Mouse (Mus musculus): Measurements from ENCODE around the gene Tnc. TPM values are rescaled to one million over a fixed set of nuclear protein-coding genes. Genes with fewer than 3 reads are reported as not detected.
"Not testable (repeated sequence)": the region's sequence is repeated elsewhere in the genome, so short reads cannot be mapped to it uniquely, and the experiment has no call there.

Tnc gene
- polyA plus RNA-seq, 1 experiment from 2014 or later, result 28.1 TPM

DNA sequence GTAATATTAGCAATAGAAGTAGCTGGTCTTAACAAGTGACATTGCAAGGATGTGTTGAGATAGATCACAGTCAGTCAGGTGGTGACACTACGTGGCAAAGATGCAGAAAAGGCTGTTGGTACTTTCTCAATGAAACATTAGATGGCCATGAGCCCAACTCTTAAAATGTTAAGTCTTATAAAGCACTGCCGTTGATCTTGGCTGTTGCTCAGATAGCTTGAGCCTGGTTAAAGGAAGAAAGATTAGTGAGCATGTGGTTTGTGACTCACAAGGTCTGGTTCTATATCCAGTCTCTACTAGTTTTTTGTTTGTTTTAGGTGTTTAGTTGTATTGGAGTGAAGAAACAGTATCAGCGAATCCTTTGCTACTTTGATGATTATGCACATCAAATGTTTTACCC is 76.9 kb downstream of the Tnc start:
- no peak for ATAC-seq (ENCODE audit: insufficient number of reproducible peaks, insufficient read depth, low FRiP score, low TSS enrichment, low read depth)
- 82% methylated on average over 3 of the region's 3 CpGs for WGBS
- Histone ChIP-seq H3K9ac (replicated peaks) (no peak overlapping the region), H3K27me3 (no peaks in the 10 kb centered on the region), H3K27ac (no peak overlapping the region), H3K4me2 (no peak overlapping the region), H3K36me3 (peaks cover 10% of the 10 kb centered on the region; the same call in 1 of the 2 replicates), H3K4me1 (replicated peaks) (no peaks in the 10 kb centered on the region), H3K9me3 (no peaks in the 10 kb centered on the region), H3K4me3 (replicated peaks) (no peak overlapping the region)

DNA sequence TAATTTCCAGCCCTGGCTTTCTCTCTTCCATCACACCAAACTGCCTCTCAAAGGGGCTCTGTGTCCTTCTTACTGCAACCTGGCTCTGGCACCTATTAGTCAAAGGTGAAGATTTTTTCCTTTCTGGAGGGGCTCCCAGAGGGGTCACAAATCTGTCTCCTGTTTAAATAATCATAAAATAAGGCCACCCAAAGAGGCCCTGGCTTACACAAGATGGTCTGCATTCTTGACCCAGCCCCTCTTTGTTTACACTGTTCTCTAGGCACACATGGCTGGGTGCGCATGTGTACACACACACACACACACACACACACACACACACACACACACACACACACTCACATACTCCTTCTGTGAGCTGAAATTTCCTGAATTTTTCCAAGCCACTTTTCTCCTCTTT is 83.4 kb downstream of the Tnc start:
- peak; percentile 88 for ATAC-seq (ENCODE audit: insufficient number of reproducible peaks, insufficient read depth, low FRiP score, low TSS enrichment, low read depth)
- no peaks in the 10 kb centered on the region for H3K9me3 ChIP-seq
- 0 out of 2 replicates have a peak, but pooled peaks cover 14% of the 10 kb centered on the region for H3K4me1 ChIP-seq (replicated peaks)
- WGBS, result 55% methylated on average over 1 of the region's 1 CpGs
- no peak overlapping the region for H3K9ac ChIP-seq (replicated peaks)
- H3K27ac ChIP-seq, result no peak overlapping the region
- H3K36me3 ChIP-seq, result peaks cover 12% of the 10 kb centered on the region; the same call in 1 of the 2 replicates
- no peaks in the 10 kb centered on the region; the same call in 1 of the 2 replicates for H3K27me3 ChIP-seq
- no peak overlapping the region for H3K4me2 ChIP-seq
- H3K4me3 ChIP-seq (replicated peaks), result no peak overlapping the region

DNA sequence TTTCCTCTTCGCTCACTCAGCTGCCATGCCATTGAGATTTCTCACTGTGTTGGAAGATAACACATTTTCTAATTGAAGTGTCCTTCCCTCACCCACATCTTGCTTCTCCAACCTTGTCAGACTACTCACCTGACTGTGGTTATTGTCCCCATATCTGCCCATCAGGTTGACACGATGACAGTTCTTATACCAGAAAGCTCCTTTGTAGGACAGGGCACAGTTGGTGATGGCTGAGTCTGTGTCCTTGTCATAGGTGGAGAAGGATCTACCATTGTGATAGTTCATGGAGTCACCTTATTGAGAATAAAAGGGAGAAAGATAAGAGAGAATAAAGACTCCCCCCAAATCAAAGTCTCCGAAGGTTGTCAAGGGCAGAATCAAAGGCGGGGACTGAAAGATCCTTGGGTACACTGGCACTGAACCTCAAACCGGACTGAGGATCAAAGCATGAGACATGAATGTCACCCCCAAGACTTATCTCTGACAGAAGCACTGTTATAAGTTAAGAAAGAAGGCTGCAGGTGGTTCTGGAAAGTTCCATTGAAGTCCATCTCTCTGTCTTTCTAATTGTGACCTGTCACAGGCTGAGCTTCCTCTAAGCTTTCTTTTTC is 84.9 kb downstream of the Tnc start:
- Histone ChIP-seq H3K4me2 (no peak overlapping the region), H3K9me3 (no peaks in the 10 kb centered on the region), H3K36me3 (peaks cover 12% of the 10 kb centered on the region; the same call in 1 of the 2 replicates), H3K27me3 (no peaks in the 10 kb centered on the region; the same call in 1 of the 2 replicates), H3K9ac (replicated peaks) (no peak overlapping the region), H3K4me3 (replicated peaks) (no peak overlapping the region), H3K27ac (no peak overlapping the region), H3K4me1 (replicated peaks) (0 out of 2 replicates have a peak, but pooled peaks cover 14% of the 10 kb centered on the region)
- 90% methylated on average over 5 of the region's 5 CpGs for WGBS
- ATAC-seq (ENCODE audit: insufficient number of reproducible peaks, insufficient read depth, low FRiP score, low TSS enrichment, low read depth), result no peak

DNA sequence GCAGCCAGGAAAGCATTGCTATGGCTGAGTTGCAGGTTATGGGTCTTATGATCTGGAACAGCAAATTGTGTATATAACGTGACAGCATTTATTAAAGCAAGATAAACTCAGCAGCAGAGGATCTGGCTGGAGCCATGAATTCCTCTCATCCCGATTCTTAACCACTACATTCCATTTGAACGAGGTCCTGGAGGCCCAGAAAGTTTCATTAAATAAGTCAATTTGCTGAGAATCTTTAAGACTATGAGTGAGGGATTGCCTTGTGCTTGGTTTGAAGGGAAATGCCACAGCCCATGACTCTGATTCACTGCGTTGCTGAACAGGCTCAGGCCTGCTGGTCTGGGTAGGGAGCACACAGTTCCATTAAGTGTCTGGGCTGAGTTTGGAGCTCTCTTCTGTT is 88.2 kb downstream of the Tnc start:
- H3K36me3 ChIP-seq, result 0 out of 2 replicates have a peak, but pooled peaks cover 8% of the 10 kb centered on the region
- WGBS, result 83% methylated on average over 4 of the region's 4 CpGs
- no peaks in the 10 kb centered on the region for H3K9me3 ChIP-seq
- no peak for ATAC-seq (ENCODE audit: insufficient number of reproducible peaks, insufficient read depth, low FRiP score, low TSS enrichment, low read depth)
- no peak overlapping the region for H3K4me2 ChIP-seq
- 0 out of 2 replicates have a peak, but pooled peaks cover 10% of the 10 kb centered on the region for H3K4me1 ChIP-seq (replicated peaks)
- H3K27ac ChIP-seq, result no peak overlapping the region
- H3K4me3 ChIP-seq (replicated peaks), result no peak overlapping the region
- H3K9ac ChIP-seq (replicated peaks), result no peak overlapping the region
- H3K27me3 ChIP-seq, result no peaks in the 10 kb centered on the region; the same call in 1 of the 2 replicates

DNA sequence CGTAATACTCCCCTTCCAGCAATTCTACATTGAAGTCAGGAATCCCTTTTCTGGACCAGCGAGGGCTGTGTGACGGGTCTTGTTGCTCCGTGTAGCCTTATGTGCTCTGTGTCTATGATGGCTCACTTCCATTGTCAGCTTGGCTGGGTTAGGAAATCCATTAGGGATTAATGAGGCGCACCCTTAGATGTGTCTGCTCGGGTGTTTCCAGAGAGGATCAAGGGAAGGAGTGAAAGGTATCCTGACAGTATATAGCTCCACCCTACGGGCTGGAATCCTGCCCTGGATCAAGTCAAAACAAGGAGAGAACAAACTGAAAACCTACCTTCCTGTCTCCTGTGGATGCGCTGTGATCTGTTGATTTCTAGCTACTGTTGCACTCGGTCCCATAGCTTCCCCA is 96.8 kb downstream of the Tnc start:
- 84% methylated on average over 9 of the region's 9 CpGs for WGBS

DNA sequence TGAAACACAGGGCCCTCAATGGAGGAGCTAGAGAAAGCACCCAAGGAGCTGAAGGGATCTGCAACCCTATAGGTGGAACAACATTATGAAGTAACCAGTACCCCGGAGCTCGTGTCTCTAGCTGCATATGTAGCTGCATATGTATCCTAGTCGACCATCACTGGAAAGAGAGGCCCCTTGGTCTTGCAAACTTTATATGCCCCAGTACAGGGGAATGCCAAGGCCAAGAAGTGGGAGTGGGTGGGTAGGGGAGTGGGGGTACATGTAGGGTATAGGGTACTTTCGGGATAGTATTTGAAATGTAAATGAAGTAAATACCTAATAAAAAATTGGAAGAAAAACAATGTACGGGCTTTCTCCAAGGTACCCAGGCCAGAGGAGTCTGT is 98.1 kb downstream of the Tnc start:
- not testable (repeated sequence) for ATAC-seq (ENCODE audit: insufficient number of reproducible peaks, insufficient read depth, low FRiP score, low TSS enrichment, low read depth); H3K9me3 ChIP-seq
- WGBS, result 80% methylated on average over 5 of the region's 5 CpGs

More for the DNA sequence above, 96.8 kb downstream of the Tnc start:
- no peak overlapping the region for H3K4me2 ChIP-seq
- H3K36me3 ChIP-seq, result no peaks in the 10 kb centered on the region
- no peaks in the 10 kb centered on the region for H3K4me1 ChIP-seq (replicated peaks)
- no peaks in the 10 kb centered on the region for H3K9me3 ChIP-seq
- H3K27ac ChIP-seq, result no peak overlapping the region
- H3K27me3 ChIP-seq, result no peaks in the 10 kb centered on the region
- H3K4me3 ChIP-seq (replicated peaks), result no peak overlapping the region
- H3K9ac ChIP-seq (replicated peaks), result no peak overlapping the region
- ATAC-seq (ENCODE audit: insufficient number of reproducible peaks, insufficient read depth, low FRiP score, low TSS enrichment, low read depth), result no peak

DNA sequence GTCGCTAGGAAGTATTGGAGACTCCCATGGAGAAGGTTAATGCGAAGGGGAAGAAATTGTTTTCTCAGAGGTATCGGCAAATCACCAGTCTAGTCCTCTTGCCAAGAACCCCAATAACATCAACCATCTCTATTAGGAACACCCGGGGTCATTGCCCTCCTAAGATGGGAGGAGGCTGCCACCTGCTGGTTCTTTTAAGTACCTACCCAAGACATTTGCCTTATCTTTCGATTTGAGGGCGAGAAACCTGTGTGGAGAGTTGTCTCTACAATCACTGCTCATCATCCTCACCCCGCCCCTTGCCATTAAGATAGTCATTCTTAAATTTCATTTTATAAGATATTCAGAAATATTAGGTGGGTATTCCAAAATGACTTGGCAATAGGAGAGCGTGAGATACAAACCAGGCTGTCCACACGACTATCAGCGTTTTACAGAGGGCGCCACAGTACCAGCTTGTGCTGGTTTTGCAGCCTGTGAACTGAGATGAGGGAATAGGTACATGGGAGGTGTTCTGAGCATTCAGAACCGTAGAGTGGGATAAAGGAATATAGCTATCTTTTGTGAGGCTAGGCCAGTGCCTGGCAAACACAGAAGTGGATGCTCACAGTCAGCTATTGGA is 98.6 kb downstream of the Tnc start:
- Histone ChIP-seq H3K27me3 (no peaks in the 10 kb centered on the region), H3K4me2 (no peak overlapping the region; the same call in 1 of the 2 replicates), H3K36me3 (no peaks in the 10 kb centered on the region), H3K4me1 (replicated peaks) (no peaks in the 10 kb centered on the region), H3K27ac (no peak overlapping the region), H3K9me3 (no peaks in the 10 kb centered on the region), H3K9ac (replicated peaks) (no peak overlapping the region), H3K4me3 (replicated peaks) (no peak overlapping the region)
- WGBS, result 38% methylated on average over 12 of the region's 12 CpGs
- peak; percentile 66; the same call in 1 of the 2 replicates for ATAC-seq (ENCODE audit: insufficient number of reproducible peaks, insufficient read depth, low FRiP score, low TSS enrichment, low read depth)

More for the DNA sequence above, 98.1 kb downstream of the Tnc start:
- H3K27me3 ChIP-seq; H3K4me2 ChIP-seq; H3K36me3 ChIP-seq; H3K4me3 ChIP-seq (replicated peaks); H3K4me1 ChIP-seq (replicated peaks); H3K9ac ChIP-seq (replicated peaks); H3K27ac ChIP-seq: not testable (repeated sequence)

DNA sequence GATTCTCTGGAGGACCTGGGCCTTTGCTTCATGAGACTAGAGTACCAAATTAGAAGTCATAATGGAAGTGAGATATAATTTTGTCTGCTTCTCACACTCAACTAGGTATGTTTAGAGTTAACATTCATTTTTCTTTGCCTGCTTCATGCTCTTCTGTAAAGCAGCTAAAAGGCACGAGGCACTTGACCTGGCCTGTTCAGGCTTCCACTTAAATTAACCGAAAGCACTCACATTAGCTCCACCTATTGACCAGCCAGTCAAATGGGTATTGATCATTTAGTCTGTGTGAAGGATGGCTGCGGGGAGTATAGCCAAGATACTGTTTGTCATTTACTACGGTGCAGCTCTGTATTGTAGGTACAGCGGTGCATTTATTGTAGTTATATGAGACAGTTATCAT is 103.0 kb downstream of the Tnc start:
- 76% methylated on average over 5 of the region's 5 CpGs for WGBS
- no peak overlapping the region for H3K9ac ChIP-seq (replicated peaks)

DNA sequence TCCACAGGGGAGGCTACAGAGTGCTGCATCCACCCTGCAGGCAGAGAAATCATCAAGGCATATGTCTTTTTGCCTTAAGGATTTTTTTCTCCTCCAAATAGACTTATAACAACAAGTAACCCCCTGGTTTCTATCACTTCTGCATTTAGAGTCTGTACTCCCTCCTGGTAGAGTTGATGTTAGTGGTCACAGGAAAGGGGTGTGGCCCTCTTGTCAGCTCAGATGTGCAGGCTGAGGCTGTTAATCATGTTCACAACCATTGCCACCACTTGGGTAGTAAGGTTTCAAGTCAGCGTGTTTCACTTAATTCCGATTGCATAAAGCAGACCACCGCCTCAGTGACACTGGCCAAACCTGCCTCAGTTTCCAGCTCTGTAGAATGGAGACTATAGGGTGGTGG is 103.9 kb downstream of the Tnc start:
- Histone ChIP-seq H3K4me2 (no peak overlapping the region), H3K9me3 (no peaks in the 10 kb centered on the region), H3K4me3 (replicated peaks) (no peak overlapping the region), H3K4me1 (replicated peaks) (no peaks in the 10 kb centered on the region), H3K27me3 (no peaks in the 10 kb centered on the region), H3K36me3 (no peaks in the 10 kb centered on the region), H3K27ac (no peak overlapping the region), H3K9ac (replicated peaks) (no peak overlapping the region)
- WGBS, result 77% methylated on average over 3 of the region's 3 CpGs
- no peak for ATAC-seq (ENCODE audit: insufficient number of reproducible peaks, insufficient read depth, low FRiP score, low TSS enrichment, low read depth)

More for the DNA sequence above, 103.0 kb downstream of the Tnc start:
- ATAC-seq (ENCODE audit: insufficient number of reproducible peaks, insufficient read depth, low FRiP score, low TSS enrichment, low read depth), result no peak
- Histone ChIP-seq H3K4me3 (replicated peaks) (no peak overlapping the region), H3K4me1 (replicated peaks) (no peaks in the 10 kb centered on the region), H3K27me3 (no peaks in the 10 kb centered on the region), H3K9me3 (no peaks in the 10 kb centered on the region), H3K4me2 (no peak overlapping the region), H3K27ac (no peak overlapping the region), H3K36me3 (no peaks in the 10 kb centered on the region)

DNA sequence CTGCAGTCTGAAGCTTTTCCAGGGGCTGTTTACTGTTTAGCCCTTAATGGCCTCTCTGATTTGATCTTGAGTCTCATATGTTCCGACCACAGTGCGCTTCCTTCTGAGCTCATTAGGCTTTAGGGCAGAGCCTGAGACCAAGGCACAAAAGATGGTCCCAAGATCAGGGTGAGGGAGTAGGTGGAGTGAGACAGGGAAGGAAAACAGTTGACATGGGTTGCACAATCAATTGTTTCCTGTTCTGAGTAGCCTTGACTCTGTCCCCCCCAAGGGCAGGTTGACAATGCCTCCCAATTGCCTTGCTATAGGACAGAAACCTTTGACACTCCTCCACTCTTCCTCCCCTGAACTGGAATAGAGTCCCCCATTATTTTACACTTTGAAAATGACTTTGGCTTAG is 105.4 kb downstream of the Tnc start:
- H3K4me3 ChIP-seq (replicated peaks), result no peak overlapping the region

DNA sequence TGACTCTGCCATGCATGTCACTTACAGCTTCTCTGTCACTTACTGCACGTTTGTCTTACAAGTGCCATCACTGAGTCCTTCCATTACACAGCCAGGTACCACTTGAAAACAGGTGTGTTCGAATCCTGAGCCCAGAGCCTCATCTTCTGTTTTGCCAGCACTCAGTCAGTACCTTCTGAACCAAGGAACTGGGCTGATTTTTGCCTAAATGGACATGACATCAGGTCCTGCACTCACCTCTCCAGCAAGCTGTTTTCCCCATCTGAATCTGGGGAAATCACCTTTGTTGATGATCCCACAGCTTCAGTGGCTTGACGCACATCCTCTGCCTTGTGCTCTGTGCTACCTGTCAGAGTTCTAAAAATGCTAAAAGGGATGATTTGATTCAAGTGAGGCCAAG is 107.4 kb downstream of the Tnc start:
- 75% methylated on average over 3 of the region's 3 CpGs for WGBS
- no peak overlapping the region for H3K4me3 ChIP-seq (replicated peaks)
- no peaks in the 10 kb centered on the region for H3K27me3 ChIP-seq
- no peak for ATAC-seq (ENCODE audit: insufficient number of reproducible peaks, insufficient read depth, low FRiP score, low TSS enrichment, low read depth)
- H3K36me3 ChIP-seq, result no peaks in the 10 kb centered on the region
- H3K9me3 ChIP-seq, result no peaks in the 10 kb centered on the region
- H3K4me1 ChIP-seq (replicated peaks), result no peaks in the 10 kb centered on the region
- no peak overlapping the region for H3K27ac ChIP-seq
- H3K9ac ChIP-seq (replicated peaks), result no peak overlapping the region
- H3K4me2 ChIP-seq, result no peak overlapping the region

More for the DNA sequence above, 105.4 kb downstream of the Tnc start:
- no peak overlapping the region for H3K4me2 ChIP-seq
- 81% methylated on average over 2 of the region's 2 CpGs for WGBS
- no peaks in the 10 kb centered on the region for H3K4me1 ChIP-seq (replicated peaks)
- ATAC-seq (ENCODE audit: insufficient number of reproducible peaks, insufficient read depth, low FRiP score, low TSS enrichment, low read depth), result no peak
- no peaks in the 10 kb centered on the region for H3K27me3 ChIP-seq
- H3K9me3 ChIP-seq, result no peaks in the 10 kb centered on the region
- H3K9ac ChIP-seq (replicated peaks), result no peak overlapping the region
- no peak overlapping the region for H3K27ac ChIP-seq
- H3K36me3 ChIP-seq, result no peaks in the 10 kb centered on the region

All from limb, embryonic 12.5 days (tissue).